Mouse (Mus musculus): ENCODE data around the gene Zcchc14.

The Zcchc14 gene

DNA sequence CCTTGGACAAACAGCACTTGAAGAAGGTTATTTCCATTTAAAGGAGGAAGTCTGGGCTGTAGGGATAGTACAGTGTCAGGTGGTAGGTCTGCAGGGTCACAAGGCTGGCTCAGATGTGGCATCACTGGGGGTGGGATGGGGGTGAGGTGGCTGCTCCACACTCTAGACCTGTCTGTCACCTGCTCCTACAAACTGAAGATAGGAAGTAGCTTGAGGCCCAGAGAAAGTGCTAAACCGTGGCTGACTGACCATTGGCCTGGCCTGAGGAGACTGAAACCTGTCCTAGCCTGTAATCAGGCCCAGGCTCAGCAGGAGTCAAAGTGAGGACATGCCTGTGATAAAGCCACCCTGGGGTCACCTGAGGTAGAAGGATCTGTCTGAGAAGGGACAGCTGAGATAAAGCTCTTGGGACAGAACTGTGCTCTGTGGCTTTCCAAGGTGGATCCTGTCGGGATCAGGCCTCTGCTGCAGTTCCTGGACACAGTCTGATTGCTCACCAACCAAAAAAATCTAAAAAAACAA, 63.4 kb downstream of the Zcchc14 start:
- DNase-seq (ENCODE audit: extremely low spot score, low read depth, low spot score): no peak

DNA sequence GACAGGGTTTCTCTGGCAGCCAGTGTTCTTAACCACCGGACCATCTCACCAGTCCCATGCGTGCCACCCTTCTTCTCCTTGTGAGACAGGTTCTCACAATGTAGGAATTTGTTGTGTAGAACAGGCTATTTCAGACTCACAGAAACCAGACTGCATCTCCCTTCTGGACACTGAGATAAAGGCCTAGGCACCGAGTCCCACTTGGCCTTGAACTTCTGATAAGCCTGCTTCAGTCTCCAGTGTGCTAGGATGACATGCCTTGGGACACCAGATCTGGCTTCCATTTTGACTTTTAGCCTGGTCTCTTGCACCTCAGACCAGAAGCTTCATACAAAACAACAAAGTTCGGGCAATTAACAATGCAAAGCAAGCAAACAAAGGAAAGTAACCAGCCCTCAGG, 64.0 kb downstream of the Zcchc14 start:
- DNase-seq (ENCODE audit: extremely low spot score, low read depth, low spot score): no peak

DNA sequence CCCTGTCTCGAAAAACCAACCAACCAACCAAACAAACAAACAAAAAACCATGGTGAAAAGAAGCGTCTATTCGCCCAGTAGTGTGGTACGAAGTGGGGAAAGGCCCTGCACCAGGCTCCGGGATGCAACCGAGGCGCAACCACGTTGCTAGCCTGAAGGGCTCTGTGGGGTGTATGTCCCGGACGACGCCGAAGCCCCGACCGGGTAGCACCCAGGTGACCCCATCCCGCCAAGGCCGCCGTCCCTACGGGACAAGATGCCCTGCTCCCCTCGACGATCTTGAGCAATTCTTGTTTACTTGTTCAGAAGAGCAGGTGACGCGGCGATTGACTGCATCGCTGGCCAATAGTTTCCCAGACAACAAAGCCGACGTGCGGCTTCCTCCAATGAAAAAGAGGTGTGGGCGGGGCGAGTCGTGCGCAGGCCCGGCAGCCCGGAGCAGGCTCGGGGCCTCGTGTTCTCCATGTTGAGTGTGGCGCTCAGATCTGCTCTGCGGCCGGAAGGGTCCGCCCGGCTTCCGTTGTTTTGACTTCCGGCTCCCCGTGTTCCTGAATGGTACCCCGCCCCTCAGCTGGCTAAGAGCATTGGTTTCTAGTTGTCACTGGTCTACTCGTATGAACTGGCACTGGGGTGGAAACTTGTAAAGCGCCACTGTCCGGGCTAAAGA, 67.4 kb downstream of the Zcchc14 start:
- peak; percentile 93 for DNase-seq (ENCODE audit: extremely low spot score, low read depth, low spot score)

DNA sequence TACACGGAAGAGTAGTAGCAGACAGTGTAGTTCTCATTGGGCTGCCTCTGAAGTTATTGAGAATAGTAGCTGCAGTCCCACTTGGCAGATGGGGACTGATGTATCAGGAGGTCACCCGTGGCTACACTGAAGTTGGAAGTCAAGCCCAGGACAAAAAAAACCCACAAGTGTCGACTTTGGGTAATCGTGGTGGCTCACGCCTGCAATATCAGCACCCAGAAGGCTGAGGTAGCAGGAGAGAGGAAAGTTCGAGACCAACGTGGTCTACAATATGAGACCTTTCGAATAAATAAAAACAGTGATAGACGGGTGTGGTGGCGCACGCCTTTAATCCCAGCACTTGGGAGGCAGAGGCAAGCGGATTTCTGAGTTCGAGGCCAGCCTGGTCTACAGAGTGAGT, 68.0 kb downstream of the Zcchc14 start:
- no peak for DNase-seq (ENCODE audit: extremely low spot score, low read depth, low spot score)

DNA sequence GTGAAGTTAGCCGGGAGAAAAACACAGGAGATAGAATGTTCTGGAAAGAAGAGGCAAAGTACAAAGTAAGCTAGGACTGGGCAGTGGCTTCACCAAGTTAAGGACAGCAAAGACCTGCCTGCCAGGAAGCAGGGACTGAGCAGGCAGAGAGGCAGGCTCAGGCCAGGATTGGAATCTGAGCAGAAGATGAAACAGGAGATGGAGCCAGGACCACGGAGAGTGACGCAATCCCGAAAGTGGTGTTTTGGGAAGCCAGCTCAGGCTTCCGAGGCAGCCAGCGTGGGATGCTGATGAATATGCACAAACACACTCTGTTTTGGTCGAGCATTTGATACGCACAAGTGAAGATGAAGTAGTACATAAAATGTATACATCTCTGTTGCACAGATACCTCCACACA, 69.0 kb downstream of the Zcchc14 start:
- no peak for DNase-seq (ENCODE audit: extremely low spot score, low read depth, low spot score)

DNA sequence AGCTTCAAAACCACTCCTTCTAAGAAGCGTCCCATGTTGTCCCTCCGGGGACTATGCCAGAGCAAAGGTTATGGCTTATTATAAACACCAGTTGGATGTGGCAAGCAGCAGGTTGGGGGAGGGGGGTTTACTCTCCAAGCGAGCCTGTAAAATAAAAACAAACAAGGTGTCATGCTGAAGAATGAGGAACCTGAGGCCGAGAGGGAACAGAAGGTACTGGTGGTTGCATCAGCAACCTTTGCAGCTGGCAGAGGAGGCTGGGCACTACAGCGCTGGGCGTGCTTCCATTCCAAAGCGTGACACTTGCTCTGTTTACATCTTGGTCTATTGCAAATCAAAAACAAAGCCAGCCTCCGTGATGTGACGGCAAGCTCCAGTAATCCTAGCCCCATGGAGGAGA, 72.2 kb downstream of the Zcchc14 start:
- no peak for DNase-seq (ENCODE audit: extremely low spot score, low read depth, low spot score)

DNA sequence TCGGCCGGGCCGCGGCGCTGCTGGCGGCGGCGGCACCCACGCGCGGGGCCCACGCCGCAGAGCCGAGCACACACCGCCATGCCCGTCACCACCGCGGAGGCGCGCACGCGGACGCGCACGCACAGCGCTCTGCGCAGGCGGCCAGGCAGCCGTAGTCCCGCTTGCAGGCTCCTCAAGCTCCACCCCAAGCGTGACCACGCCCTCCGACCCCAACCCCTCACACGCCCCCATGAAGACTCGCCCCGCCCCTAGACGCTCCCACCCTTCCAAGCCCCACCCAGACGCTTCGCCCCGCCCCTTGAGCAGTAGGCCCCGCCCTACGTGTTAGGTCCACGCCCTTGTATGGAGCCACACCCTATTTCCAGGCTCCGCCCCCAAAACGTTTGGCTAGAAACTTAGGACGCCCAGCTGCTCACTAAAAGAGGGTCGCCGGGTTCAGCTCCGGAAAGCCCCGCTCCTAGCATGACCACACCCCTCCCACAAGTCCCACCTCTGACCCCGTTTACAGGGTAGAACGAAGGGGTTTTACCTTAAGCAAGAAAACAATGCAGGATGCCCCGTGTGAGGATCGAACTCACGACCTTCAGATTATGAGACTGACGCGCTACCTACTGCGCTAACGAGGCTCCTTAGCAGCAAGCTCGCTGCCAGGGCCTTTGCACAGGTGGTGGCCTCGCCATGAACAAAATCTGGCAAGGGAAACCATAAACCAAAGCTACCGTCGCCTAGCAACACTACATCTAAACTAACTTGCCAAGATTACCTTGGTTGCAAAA, 73.8 kb downstream of the Zcchc14 start, which contains the start of gene Fbxo31:
Gene Fbxo31, minus strand, starts transcription at position 131 of the 776 bp plus-strand sequence.
- peak; percentile 82 for DNase-seq (ENCODE audit: extremely low spot score, low read depth, low spot score)

DNA sequence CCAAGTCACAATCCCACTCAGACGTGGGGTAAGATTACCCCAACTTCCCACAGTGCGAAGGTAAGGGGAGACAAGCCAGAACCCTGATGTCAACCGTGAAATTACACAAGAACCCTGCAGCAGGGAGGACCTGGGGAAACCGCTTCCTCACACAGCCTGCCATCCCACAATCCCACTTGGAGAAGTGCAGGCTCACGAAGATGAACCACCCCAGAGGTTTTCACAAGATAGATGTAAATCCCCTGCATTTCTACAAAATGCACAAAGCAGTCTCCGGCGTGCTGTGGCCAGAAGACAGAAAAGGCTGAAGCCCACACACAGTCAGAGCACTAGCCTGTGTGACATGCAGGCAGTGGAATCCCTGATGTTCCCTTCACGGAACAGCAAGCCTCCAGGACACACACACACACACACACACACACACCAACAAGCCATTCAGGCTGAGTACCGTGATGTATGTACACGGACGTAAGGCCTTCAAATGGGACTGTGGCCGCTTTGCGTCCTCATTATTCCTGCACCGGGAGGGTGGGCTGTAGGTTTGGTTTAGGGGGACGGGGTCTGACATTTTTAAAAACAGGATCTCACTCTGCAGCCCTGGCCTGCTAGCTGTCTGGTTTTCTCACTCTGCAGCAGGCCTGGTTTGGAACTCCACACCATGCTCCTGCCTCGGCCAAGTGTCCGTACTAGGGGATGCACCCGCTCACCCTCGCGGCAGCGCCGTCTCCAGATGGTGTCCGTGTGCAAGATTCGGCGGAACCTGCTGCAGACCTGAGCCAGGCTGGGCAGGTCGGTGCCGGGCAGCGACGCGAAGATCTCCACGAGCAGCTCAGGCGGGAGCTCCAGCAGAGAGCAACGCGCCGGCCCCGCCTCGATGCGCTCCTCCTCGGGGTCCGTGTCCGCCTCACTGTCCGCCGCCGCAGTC, 74.7 kb downstream of the Zcchc14 start:
- DNase-seq (ENCODE audit: extremely low spot score, low read depth, low spot score): no peak

DNA sequence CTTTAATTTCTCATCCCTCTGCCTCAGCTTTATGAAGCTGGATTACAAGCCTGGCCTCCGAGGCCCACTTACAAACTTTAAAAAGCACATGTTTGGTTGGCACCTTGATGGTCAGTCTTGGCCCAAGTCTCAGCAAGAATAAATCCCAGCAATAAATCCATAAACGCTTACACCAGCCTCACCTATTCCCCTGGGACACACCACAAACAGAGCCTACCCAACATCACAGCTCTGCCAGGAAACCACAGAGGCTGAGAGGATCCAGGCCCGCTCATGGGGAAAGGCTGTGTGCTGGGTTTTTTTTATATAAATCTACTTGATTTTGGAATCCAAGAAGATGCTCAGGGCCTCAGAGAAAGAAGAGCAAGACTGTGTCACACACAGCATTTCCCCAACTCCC, 77.0 kb downstream of the Zcchc14 start:
- no peak for DNase-seq (ENCODE audit: extremely low spot score, low read depth, low spot score)

DNA sequence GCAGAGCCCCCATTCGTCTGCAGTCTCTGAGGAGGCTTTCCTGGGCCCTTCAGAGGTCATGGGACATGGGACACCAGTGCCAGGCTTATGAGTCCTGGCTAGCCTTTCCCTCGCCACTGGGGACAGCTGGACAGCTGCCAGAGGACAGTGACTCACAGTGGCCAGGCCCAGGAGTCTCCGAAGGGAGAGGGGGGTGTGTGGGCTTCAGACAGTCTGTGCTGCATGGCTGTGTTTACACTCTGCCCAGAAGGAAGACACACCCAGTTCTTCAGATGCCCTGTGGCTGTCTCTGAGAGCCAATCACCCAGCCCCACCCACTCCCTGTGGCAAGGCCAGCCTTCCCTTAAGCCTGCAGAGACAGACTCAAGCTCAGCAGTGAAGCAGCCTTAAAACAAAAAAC, 79.4 kb downstream of the Zcchc14 start:
- DNase-seq (ENCODE audit: extremely low spot score, low read depth, low spot score): no peak

DNA sequence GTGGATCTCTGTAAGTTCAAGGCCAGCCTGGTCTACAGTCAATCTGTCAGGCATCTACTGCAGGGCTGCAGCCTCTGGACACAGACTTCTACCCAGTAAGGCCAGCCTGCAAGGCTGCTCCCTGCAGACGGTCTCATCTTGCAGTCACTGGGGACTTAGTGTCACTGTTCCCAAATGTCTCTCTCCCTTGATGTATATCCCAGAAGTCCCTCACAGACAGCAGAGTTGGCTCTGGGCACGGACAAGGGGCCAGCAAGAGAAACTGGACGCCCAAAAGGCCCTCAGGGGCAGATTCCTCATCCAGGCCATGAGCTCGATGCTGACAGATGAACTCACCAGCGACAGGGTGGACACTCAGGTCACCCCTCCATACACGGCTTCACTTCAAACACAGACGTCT, 80.6 kb downstream of the Zcchc14 start:
- DNase-seq (ENCODE audit: extremely low spot score, low read depth, low spot score): no peak

DNA sequence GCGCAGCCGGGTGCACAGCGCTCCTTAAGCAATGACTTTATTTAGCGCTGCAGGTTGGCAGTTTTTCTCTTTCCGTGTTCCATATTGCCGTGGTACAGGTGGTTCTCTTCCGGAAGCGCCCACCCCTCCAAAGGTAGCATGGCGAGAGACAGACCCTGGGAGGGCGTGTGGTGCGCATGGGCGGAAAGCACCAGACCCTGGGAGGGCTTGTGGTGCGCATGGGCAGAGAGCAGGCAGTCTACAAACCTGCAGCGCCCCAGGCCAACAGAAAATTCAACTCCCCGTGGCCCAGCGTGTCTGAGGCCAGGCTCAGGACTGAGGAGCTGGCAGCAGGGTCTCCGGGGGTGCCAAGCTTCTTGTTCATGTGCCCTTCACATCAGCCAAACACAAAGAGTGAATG, 81.9 kb downstream of the Zcchc14 start:
- no peak for DNase-seq (ENCODE audit: extremely low spot score, low read depth, low spot score)

DNA sequence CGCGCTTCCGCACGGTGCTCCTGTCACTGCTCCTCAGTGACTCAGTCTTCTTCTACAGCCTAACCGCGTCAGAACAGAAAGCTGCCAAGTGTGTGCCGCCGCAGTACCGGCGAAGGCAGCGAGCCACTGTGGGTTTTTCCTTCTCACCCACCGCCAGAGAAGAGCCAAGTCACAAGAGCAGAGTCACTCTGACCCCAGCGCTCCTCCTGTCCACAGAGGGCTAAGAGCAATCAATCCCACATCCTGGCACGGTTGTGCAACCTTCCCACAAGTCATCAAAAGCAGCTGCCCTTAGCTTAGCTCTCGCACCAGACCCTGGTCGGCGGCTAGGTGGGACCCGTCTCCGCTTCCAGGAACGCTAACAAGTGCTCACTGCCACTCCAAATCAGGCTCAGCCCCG, 82.4 kb downstream of the Zcchc14 start:
- DNase-seq (ENCODE audit: extremely low spot score, low read depth, low spot score): no peak

DNA sequence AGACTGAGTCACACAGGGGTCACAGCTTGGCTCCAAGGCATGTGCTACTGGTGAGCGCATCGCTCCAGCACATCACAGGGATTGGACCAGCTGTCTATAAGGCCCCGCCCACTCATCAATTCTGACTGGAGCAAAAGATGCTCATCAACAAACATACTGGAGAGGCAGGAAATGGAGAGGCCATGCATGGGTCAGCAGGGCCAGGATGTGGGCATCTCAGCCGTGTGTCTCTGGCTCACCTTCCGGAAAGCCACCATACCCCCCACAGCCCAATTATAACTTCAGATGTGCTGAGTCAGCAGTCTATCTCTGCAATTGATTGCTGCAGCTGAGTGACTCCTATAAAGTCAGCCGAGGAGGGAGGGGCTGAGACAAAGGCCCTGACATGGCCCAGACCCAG, 84.4 kb downstream of the Zcchc14 start:
- DNase-seq (ENCODE audit: extremely low spot score, low read depth, low spot score): no peak

DNA sequence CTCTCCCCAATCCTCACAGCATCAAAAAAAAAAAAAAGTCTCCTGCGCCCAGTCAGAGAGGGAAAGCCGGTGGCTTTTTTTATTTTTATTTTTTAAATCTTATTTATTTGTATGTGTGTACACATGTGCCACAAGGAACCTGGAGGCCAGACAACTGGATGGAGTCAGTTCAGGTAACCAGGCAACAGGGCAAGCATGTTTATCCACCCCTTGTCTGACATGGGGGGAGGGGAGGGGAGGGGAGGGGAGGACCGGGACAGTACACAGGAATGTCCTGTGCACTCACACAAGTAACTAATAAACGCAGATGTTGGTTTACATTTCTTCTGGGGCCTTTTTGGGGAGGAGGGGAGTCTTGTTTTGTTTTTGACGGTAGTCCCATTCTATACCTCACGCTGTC, 89.0 kb downstream of the Zcchc14 start:
- DNase-seq (ENCODE audit: extremely low spot score, low read depth, low spot score): no peak

DNA sequence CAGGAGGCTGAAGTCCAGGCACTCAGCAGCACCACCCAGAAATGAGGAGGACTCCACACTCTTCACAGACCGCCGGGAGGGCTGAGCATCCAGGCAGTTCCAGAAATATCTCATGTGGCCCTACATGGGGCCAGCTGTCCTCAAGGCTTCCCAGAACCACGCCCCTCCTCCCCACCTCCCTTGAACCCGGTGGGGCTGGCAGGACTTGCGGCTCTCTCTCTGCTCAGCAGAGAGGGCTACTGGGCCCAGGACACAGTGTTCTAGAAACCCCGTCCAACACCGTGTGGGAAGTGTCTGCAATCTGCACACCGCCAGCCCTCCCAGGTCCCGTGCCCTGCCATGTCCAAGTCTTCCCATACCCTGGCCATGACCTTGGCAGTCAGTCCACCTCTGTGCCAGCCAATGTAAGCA, 89.8 kb downstream of the Zcchc14 start:
- DNase-seq (ENCODE audit: extremely low spot score, low read depth, low spot score): no peak

DNA sequence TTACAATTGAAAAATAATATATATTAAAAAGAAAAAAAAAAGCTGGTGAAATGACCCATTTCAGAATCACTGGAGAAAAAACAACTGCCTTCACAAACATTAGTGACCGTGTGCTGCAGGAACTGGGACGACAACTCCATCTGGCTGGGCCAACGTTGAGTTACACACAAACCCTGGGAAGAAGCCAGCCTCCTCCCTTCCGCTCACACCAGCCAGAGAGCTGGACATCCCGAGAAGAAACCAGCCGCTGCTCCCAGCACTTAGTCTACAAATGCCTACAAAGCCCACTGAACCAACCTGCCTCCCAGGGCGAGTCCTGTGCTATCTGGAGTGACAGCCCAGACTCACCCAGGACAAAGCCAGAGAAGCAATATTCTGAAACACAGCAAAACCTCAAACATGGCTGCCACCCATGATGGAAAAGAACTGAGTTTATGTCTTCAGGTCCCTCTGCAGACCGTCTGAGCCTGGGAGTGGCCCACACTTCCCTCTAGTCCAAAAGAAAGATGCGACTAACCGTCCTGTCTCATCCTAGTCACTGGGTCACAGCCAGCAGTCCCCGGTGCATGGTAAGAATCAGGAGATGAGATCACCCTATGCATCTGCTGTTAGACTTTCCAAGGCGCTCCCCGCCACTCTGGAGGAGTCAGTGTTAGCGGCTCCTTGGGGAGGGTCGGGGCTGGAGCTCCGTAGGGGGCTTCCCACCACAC, 90.9 kb downstream of the Zcchc14 start:
- DNase-seq (ENCODE audit: extremely low spot score, low read depth, low spot score): no peak

DNA sequence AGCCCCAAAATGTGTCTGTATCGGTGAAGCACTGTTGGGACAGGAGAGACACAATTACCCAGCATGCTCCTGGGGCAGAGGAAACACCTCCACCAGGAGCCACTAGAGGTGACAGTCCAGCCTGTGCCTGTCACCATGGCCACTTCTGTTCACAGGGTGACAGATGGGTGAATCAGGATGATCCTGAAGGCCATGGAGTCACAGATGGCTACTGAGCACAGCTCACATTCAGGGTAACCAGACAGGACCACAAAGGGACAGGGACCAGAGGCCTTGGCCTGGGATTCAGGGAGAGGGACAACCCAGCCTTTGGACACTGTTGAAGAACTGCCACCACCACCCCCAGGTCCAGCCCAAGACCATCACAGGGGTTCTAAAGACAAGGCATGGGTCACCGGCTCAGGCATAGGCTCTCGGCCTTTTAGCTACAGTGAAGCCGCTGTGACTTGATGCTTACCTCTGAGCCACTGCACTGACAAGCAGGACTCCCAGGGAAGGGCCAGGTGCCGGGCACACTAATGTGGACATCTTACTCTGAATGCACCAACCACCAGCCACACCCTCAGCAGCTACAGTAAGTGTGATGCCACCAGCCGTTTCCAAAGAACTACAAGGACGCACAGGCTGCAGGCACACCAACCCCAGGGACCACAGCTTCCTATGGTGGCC, 92.1 kb downstream of the Zcchc14 start:
- DNase-seq (ENCODE audit: extremely low spot score, low read depth, low spot score): no peak

DNA sequence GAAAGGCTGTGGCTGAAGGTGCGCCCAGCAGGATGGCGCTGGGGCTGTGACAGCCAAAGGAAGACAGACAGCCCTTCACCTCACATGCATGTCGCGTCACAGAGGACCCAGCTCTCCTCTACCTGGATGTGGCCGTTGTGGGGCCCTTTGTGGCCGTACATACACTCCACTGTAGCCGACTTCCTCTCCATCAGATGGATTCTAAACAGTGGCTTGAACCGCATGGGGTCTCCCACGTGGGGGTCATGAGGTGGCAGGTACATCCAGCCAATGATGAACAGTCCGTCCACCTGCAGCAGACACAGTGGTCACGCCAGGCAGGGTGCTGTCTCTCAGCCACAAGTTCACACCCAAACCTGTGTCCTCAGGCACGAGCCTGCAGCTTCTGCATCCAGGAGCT, 92.9 kb downstream of the Zcchc14 start:
- DNase-seq (ENCODE audit: extremely low spot score, low read depth, low spot score): no peak

DNA sequence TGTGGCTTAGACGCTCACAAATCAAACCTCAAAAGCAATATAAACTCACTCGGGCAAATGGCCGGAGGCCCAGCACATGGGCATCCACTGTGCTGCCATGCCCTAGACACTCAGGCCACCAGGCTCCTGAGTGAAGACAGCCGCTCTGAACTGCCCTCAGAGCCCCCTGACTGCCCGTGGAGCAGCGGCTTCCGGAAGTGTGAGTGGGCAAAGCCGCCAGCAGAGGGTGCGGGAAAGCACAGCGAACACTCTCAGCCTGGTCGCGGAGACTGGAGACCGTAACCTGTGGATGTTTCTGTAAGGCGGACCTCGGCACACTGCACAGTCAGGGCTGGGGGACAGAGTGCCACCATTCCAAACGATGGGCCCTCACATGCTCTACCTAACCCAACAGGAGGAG, 94.2 kb downstream of the Zcchc14 start:
- DNase-seq (ENCODE audit: extremely low spot score, low read depth, low spot score): no peak
